Mouse (Mus musculus) erythroblast, embryonic 14.5 days (primary cell): ENCODE measurements at regions not wholly inside any gene's neighbourhood (a gene's known extent, or its start where the extent isn't known, plus 50 kb on each side); places are given as distances from the start of the nearest gene placed in this dataset.

Experiments used
- GATA1 ChIP-seq: IDR thresholded peaks from 2 replicates; pipeline ENCODE4 v1.6.1; 2012; ENCODE audit warnings: low read length, inconsistent platforms, mixed read lengths
- TAL1 ChIP-seq: IDR thresholded peaks from 3 replicates; pipeline ENCODE4 v1.6.1; 2012; ENCODE audit warnings: low read length, inconsistent platforms, mixed read lengths

DNA sequence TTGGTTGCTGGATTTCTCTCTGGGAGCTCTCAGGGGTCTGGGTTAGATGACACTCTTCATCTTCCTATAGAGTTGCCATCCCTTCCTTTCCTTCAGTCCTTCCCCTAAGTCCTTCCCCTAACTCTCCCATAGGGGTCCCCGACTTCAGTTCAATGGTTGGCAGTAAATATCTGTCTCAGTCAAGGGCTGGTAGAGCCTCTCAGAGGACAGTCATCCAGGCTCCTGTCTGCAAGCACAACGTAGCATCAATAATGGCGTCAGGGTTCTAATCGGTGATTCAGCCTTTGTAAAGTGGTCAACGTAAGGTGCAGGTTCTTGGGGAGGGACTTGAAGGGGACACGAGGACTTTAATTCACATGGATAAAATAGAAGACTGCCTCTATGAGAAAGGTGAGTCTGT lies 78.4 kb downstream of the Rpia start:
- no peak for TF ChIP-seq GATA1
- no peak for TF ChIP-seq TAL1
